Mouse (Mus musculus) heart, embryonic 13.5 days (tissue): ENCODE results near the gene St7. TPM values are rescaled to one million over a fixed set of nuclear protein-coding genes. Genes with fewer than 3 reads are reported as not detected.

Experiments
- ATAC-seq: fragments of 200-750 bp; cut with Nextera tagmentation; 2 replicates; pipeline ENCODE4 v1.8.0; 2017; ENCODE audit warnings: moderate TSS enrichment; ENCODE audit not compliant: insufficient number of reproducible peaks, low FRiP score, low TSS enrichment; ENCODE audit errors: extremely low read depth
- H3K27ac ChIP-seq: fragments of 300-500 bp; sonication (generic); replicated peaks from 2 replicates; pipeline ENCODE4 v1.5.1; 2015; ENCODE audit warnings: moderate library complexity, mild to moderate bottlenecking, inconsistent platforms
- H3K27me3 ChIP-seq: fragments of 300-500 bp; sonication (generic); replicated peaks from 2 replicates; pipeline ENCODE4 v1.6.1; 2015; ENCODE audit warnings: mild to moderate bottlenecking, inconsistent platforms
- H3K36me3 ChIP-seq: fragments of 300-500 bp; sonication (generic); 2 replicates; pipeline ENCODE4 v1.6.1; 2015; ENCODE audit warnings: mild to moderate bottlenecking, inconsistent platforms
- H3K4me1 ChIP-seq: fragments of 300-500 bp; sonication (generic); 2 replicates; pipeline ENCODE4 v1.6.1; 2015; ENCODE audit warnings: inconsistent platforms
- H3K4me2 ChIP-seq: fragments of 300-500 bp; sonication (generic); 2 replicates; pipeline ENCODE4 v1.6.1; 2015; ENCODE audit warnings: inconsistent platforms, mild to moderate bottlenecking, moderate library complexity
- H3K4me3 ChIP-seq: fragments of 300-500 bp; sonication (generic); 2 replicates; pipeline ENCODE4 v1.5.1; 2015; ENCODE audit warnings: moderate library complexity, mild to moderate bottlenecking, inconsistent platforms
- H3K9ac ChIP-seq: fragments of 300-500 bp; sonication (generic); 2 replicates; pipeline ENCODE4 v1.6.1; 2015; ENCODE audit warnings: inconsistent platforms, mild to moderate bottlenecking, moderate library complexity
- H3K9me3 ChIP-seq: fragments of 300-500 bp; sonication (generic); 2 replicates; pipeline ENCODE4 v1.6.1; 2016; ENCODE audit warnings: inconsistent platforms
- WGBS: fragments of 180-500 bp; shearing (Covaris S2); methylation state at CpG from one replicate; pipeline ENCODE4 v1.1.7; 2015; ENCODE audit warnings: mixed read lengths; 5-methylcytosine and 5-hydroxymethylcytosine counted together
- polyA plus RNA-seq: library from polyadenylated mRNA; unstranded; fragments of >200 nt; fragmentation: Nextera tagmentation; extraction: Ambion mirVana; gene quantifications from 2 replicates; pipeline ENCODE4 v1.2.1, GENCODE M21; 2015

St7 gene
- polyA plus RNA-seq, 1 experiment from 2014 or later, result 25.9 TPM

DNA sequence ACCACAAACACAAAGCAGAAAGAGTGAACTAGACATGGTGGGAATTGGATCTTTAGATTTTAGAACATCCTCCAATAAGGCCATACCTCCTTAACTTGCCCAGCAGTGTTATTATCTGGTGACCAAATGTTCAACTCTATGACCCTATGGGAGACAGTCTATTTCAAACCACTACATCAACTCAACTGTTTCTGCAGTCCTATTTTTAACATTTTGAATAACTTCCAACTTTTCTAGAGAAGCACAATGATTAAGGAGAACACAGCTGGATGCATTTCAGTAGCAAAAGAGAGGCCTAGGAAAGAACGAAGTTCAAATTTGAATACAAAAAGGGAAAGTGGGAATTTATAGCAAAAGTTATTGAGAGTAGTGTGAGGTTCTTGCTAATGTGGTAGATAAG is 97.5 kb downstream of the St7 start:
- Histone ChIP-seq H3K4me3 (no peak overlapping the region), H3K4me1 (peaks cover 17% of the 10 kb centered on the region), H3K9ac (no peak overlapping the region), H3K4me2 (no peak overlapping the region), H3K36me3 (peaks cover 3% of the 10 kb centered on the region; the same call in 1 of the 2 replicates), H3K27ac (peak overlapping the region; percentile 58), H3K27me3 (no peaks in the 10 kb centered on the region), H3K9me3 (peaks cover 4% of the 10 kb centered on the region; the same call in 1 of the 2 replicates)
- ATAC-seq, result no peak
- WGBS, result 75% methylated on average over 1 of the region's 1 CpGs

DNA sequence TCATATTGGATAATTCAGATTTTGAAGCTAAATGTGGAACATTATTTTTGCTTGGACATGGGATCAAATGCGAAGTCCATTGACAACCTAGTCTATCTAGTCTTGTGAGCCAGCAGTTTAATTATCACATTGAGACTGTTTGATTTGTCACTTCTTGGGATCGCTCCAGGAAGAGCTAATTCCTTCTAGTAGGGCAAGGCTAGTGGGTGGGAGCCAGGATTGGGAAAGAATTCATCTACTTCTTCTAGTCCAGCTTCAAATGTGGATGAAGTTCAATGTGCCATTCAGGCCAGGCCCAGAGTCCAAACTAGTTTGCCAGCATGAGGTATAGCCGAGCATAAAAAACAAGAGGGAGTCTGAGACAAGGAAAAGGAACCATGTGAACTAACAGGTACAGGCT is 100.7 kb downstream of the St7 start:
- Histone ChIP-seq H3K9ac (no peak overlapping the region), H3K9me3 (no peaks in the 10 kb centered on the region), H3K27me3 (no peaks in the 10 kb centered on the region), H3K4me1 (peaks cover 19% of the 10 kb centered on the region), H3K4me2 (no peak overlapping the region), H3K36me3 (no peaks in the 10 kb centered on the region), H3K4me3 (no peak overlapping the region), H3K27ac (no peak overlapping the region)
- no peak for ATAC-seq
- 84% methylated on average over 3 of the region's 3 CpGs for WGBS

DNA sequence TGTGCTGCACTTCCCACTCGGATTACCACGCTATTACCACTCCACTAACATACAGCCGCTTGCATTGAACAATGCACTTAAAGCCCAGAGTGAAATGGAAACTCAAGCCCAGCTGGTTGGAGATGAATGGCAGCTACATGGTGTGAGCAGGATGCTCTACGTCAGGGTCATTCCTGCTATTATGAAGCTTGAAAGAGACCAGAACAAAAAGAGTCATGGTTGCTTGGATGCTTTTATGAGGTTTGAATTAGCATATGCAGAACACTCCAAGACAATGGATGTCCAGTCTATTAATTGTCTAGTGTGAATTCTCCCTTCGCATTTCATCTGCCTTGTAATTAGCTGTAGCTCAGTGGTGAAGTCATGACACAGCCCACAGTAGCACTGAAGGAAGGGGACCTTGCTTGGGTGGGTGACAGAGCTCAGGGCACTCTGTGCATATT is 104.6 kb downstream of the St7 start:
- H3K27ac ChIP-seq, result no peak overlapping the region
- no peak overlapping the region for H3K4me3 ChIP-seq
- H3K36me3 ChIP-seq, result no peaks in the 10 kb centered on the region
- H3K9ac ChIP-seq, result no peak overlapping the region
- no peak for ATAC-seq
- WGBS, result 81% methylated on average over 5 of the region's 5 CpGs
- H3K27me3 ChIP-seq, result no peaks in the 10 kb centered on the region
- 0 out of 2 replicates have a peak, but pooled peaks cover 8% of the 10 kb centered on the region for H3K4me1 ChIP-seq
- H3K9me3 ChIP-seq, result no peaks in the 10 kb centered on the region
- no peak overlapping the region for H3K4me2 ChIP-seq

DNA sequence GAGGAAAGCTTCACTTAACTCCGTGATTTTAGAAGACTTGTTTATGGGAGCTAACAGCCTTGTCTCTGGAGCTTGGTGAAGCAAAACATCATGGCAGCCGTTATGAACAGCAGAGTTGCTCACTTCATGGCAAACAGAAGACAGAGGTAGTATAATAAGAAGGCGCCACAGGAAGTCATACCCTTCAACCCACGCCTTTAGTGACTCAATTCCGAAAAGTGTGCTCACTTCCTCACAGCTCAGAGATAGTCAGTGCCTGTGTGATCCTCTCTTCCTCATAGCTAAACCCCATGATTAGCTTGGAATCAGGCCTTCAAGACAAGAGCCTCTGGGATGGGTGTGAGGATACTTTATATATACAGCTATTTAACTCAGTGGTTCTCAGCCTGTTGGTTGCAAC is 108.0 kb downstream of the St7 start:
- no peaks in the 10 kb centered on the region for H3K9me3 ChIP-seq
- no peak for ATAC-seq
- no peak overlapping the region for H3K9ac ChIP-seq
- H3K4me2 ChIP-seq, result no peak overlapping the region
- no peak overlapping the region for H3K4me3 ChIP-seq
- 88% methylated on average over 5 of the region's 5 CpGs for WGBS
- peaks cover 16% of the 10 kb centered on the region; the same call in 1 of the 2 replicates for H3K4me1 ChIP-seq
- no peaks in the 10 kb centered on the region for H3K36me3 ChIP-seq
- no peak overlapping the region for H3K27ac ChIP-seq
- H3K27me3 ChIP-seq, result no peaks in the 10 kb centered on the region

DNA sequence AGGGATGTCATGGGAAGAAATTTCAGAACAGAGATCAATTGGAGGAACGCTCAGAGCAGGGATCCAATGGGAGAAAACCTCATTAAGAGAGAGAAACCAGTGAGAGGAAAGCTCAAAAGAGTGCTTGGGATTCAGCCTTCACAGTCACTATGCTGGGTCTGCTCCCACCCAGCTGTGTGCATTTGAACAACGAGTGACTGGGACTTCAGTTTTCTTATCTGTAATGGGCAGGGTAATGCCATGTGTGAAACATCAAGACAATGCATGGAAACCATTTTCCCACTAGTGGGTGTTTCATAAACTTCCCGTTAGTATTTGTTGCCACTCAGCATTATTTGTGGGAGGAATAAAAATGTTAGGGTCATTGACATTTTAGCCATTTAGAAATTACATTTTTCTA is 111.7 kb downstream of the St7 start:
- H3K36me3 ChIP-seq, result no peaks in the 10 kb centered on the region
- H3K27me3 ChIP-seq, result no peaks in the 10 kb centered on the region
- no peak overlapping the region for H3K27ac ChIP-seq
- H3K4me2 ChIP-seq, result no peak overlapping the region
- ATAC-seq, result no peak
- H3K4me1 ChIP-seq, result peaks cover 21% of the 10 kb centered on the region
- no peaks in the 10 kb centered on the region for H3K9me3 ChIP-seq
- H3K9ac ChIP-seq, result no peak overlapping the region
- H3K4me3 ChIP-seq, result no peak overlapping the region
- 49% methylated on average over 3 of the region's 3 CpGs for WGBS

DNA sequence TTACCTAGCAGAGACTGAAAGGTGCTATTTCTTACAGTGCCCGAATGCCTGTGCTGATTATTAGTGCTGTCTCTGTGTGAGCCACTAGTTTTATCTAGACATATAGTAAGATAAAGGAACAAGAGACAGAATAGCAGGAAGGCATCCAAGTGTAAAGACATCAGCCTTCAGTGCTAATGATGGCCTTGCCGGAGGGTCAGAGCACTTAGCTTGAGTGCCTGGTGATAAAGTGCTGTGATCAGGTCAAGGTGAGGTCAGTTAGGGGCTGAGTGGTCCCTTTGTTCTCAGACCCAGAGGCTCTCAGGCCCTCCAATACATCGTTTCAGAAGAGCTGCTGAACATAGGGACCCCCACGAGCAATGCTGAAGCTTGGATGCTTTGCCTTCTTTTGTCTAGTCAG is 113.8 kb downstream of the St7 start:
- ATAC-seq, result no peak
- H3K27ac ChIP-seq, result peak overlapping the region; percentile 65
- no peaks in the 10 kb centered on the region for H3K27me3 ChIP-seq
- peak overlapping the region; percentile 37; the same call in 1 of the 2 replicates for H3K9ac ChIP-seq
- no peaks in the 10 kb centered on the region for H3K36me3 ChIP-seq
- H3K4me3 ChIP-seq, result no peak overlapping the region
- 5% methylated on average over 4 of the region's 4 CpGs for WGBS
- H3K9me3 ChIP-seq, result no peaks in the 10 kb centered on the region
- peak overlapping the region; percentile 37; the same call in 1 of the 2 replicates for H3K4me2 ChIP-seq
- peaks cover 27% of the 10 kb centered on the region for H3K4me1 ChIP-seq

DNA sequence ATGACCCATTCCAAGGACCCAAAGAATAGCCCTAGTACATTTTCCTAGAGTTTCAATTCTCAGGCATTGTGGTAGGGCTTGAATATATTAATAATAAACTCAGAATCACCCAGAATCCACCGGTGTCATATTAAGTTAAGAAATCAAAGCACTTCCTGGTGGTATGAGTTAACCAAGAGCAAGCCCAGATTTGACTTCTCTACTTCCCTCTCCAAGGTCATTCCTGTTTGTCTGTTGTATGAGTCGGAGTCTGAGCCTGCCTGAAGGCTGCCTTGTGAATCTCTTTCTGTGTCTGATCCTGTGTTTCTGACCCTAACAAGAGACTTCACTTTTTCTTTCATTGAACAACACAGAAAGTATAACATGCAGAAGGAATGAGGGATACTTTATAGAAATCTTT is 118.3 kb downstream of the St7 start:
- no peak overlapping the region for H3K4me3 ChIP-seq
- no peaks in the 10 kb centered on the region for H3K27me3 ChIP-seq
- no peaks in the 10 kb centered on the region for H3K9me3 ChIP-seq
- 69% methylated on average over 2 of the region's 2 CpGs for WGBS
- no peak overlapping the region for H3K4me2 ChIP-seq
- no peak overlapping the region for H3K27ac ChIP-seq
- H3K4me1 ChIP-seq, result peaks cover 42% of the 10 kb centered on the region
- H3K9ac ChIP-seq, result no peak overlapping the region
- H3K36me3 ChIP-seq, result no peaks in the 10 kb centered on the region
- no peak for ATAC-seq

DNA sequence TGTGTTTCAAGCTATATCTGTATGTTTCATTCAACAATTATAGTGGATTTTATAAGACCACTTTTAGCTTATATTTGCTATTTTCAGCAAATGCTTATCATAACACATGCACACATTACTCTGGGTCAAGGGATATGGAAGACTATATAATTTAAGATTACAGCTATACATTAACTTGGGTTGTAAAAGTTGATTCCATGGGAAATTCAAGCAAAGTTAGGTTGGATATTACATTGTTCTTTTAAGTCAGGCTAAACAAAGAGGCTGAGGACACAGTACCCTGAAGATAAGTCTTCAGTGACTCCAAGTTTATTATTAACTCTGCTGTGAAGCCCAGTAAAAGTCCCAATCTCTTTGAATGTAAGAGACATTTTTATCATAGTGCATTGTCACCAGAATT is 118.8 kb downstream of the St7 start:
- Histone ChIP-seq H3K27ac (no peak overlapping the region), H3K4me1 (peaks cover 40% of the 10 kb centered on the region), H3K9me3 (no peaks in the 10 kb centered on the region), H3K36me3 (no peaks in the 10 kb centered on the region), H3K27me3 (no peaks in the 10 kb centered on the region), H3K4me3 (no peak overlapping the region), H3K4me2 (no peak overlapping the region), H3K9ac (no peak overlapping the region)
- ATAC-seq, result no peak

DNA sequence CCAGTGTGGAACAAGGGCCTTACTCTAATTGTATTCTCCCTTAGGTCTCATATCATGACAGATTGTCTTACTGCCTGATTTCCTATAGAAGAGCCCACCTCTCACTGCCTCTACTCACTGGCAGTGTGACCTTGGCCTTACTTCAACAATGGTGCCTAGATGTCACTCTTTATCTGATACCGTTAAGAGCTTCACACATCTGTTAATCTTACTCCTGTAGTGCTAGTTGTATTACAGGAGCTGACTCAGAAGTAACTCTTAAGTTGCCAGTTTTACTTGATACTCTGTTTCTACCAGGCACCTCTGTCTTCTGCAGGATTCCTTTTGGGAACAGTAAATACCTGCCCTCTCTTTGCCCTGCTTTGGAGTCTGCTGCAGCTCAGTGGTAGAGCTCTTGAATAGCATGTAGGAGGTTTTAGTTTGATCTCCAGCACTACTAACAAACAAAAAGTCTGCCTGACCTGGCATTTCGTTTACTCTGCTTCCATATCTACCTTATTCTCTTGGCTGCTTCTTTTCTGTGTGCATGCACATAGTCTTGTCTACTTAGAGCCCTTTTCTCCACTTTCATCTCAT is 121.4 kb downstream of the St7 start:
- no peak for ATAC-seq
- WGBS, result 41% methylated on average over 2 of the region's 2 CpGs
- Histone ChIP-seq H3K4me1 (peaks cover 47% of the 10 kb centered on the region), H3K9ac (peak overlapping the region; percentile 19; the same call in 1 of the 2 replicates), H3K4me3 (no peak overlapping the region), H3K36me3 (no peaks in the 10 kb centered on the region), H3K4me2 (no peak overlapping the region), H3K27ac (no peak overlapping the region), H3K27me3 (no peaks in the 10 kb centered on the region), H3K9me3 (no peaks in the 10 kb centered on the region)

DNA sequence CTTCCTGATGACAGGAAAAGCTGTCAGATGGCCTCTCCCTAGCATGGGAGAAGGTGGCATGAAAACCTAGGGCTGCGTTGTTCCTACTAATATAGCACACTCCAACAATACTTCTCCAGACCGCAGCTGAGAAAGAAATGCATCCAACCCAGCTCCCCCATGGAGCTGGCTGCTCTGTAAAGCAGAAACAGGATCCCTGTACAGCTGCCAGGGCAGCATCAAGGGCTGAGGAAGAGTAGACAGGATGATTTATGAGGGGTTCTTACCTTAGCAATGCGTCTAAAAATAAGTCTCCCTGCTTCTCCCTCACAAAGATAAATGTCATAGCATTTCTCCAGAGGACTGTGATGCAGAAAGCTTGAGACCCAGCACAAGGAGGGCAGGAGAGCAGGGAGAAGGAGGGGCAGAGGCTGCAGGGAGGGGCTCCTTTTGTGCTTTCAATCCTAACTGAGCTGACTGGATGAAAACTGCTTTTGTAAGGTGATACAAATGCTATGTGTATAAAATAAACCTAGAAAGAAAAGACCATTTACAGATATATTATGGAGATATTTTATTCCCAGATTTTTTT is 124.2 kb downstream of the St7 start:
- WGBS, result 15% methylated on average over 3 of the region's 3 CpGs
- peaks cover 3% of the 10 kb centered on the region; the same call in 1 of the 2 replicates for H3K36me3 ChIP-seq
- ATAC-seq, result no peak
- H3K4me3 ChIP-seq, result no peak overlapping the region
- H3K9ac ChIP-seq, result peak overlapping the region; percentile 55
- H3K27ac ChIP-seq, result 0 out of 2 replicates have a peak overlapping the region, but pooled peaks have one; percentile 20
- H3K4me1 ChIP-seq, result peaks cover 49% of the 10 kb centered on the region
- peak overlapping the region; percentile 11; the same call in 1 of the 2 replicates for H3K4me2 ChIP-seq
- no peaks in the 10 kb centered on the region for H3K9me3 ChIP-seq
- H3K27me3 ChIP-seq, result no peaks in the 10 kb centered on the region

DNA sequence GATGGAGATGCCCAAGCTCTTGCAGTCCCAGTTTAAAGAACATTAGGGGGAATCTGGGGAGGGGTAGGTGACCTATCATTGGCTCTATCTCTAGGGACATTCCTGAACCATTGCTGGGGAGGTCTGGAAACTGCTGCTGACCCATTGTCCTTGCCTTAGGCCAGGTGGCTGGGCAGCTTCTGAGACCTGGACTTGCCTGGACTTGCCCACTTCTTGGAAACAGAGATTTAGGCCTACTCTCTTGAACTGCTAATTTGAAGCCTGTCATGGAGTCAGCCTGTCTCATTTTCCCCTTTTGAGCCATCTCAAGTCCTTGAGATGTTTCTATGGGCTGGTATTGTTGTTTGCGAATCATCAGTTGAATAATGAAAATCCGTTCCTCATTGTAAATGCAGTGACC is 130.9 kb downstream of the St7 start:
- peaks cover 8% of the 10 kb centered on the region; the same call in 1 of the 2 replicates for H3K36me3 ChIP-seq
- no peak for ATAC-seq
- H3K27me3 ChIP-seq, result no peaks in the 10 kb centered on the region
- H3K27ac ChIP-seq, result no peak overlapping the region
- no peaks in the 10 kb centered on the region for H3K9me3 ChIP-seq
- H3K4me2 ChIP-seq, result no peak overlapping the region
- H3K9ac ChIP-seq, result no peak overlapping the region
- WGBS, result 85% methylated on average over 2 of the region's 2 CpGs
- H3K4me1 ChIP-seq, result peaks cover 18% of the 10 kb centered on the region
- H3K4me3 ChIP-seq, result no peak overlapping the region

DNA sequence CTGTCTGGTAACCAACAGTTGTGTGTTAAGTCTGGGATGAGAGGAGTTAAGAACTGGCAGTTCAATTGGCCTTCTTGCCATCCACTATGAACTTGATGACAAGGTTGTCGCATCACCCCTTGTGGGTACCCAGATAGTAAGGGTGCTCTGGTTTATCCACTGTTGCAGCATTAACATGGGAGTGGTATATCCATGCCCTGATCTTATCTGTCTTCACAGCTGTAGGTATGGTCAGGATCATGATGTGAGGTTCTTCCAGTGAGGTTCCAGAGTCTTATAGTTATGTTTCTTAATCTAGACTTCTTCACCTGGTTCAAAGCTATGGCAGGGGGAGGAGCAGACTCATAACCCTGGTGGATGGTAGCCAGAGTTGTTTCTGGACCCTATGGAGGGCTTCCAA is 132.0 kb downstream of the St7 start:
- H3K27ac ChIP-seq, result no peak overlapping the region
- WGBS, result 91% methylated on average over 1 of the region's 1 CpGs
- no peak overlapping the region for H3K9ac ChIP-seq
- no peak for ATAC-seq
- H3K4me3 ChIP-seq, result no peak overlapping the region
- no peaks in the 10 kb centered on the region for H3K9me3 ChIP-seq
- H3K4me1 ChIP-seq, result peaks cover 19% of the 10 kb centered on the region
- peaks cover 10% of the 10 kb centered on the region for H3K36me3 ChIP-seq
- no peak overlapping the region for H3K4me2 ChIP-seq
- H3K27me3 ChIP-seq, result no peaks in the 10 kb centered on the region
